Mouse (Mus musculus) embryo, embryonic 11 days (tissue): ENCODE results near the gene Atp5e.

ENCODE experiments used
- DNase-seq: peaks from one replicate; pipeline ENCODE4 v3.0.0-alpha.2; 2015

Gene Atp5e

DNA sequence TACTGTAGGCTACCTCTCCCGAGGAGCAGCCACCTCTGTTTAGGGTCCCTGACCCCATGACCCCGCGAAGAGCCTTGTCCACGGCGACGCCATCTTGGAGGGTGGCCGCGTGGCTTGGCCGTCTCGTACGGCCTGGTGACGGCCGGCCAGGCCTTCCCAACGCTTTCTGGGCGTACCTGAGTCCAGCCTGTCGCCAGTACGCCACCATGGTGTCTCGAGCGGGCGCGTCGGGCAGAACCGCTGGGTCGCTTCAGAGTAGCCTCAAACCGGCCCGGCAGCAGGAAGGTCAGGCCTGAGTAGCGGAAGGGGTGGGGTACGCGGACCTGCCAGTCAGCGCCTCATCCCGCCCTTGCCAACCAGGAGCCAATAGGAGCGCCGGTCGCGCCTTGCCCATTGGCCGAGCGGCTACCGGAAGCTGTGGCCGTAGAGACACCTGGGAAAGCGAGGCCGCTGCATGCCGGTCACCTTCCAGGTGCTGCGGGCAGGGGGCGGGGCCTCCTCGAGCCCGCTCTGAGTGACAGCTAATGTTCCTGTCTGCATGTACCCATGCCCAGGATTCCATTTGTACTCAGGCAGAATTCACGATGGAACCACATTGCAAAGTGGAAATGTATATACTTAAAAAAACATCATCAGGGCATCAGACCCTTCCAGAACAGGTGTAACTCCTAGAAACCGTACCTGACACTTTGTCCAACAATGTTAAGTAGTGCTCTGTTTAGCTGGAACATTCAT, at the start of gene Atp5e:
Atp5e (minus strand) TSS at position 317 of the 735 bp plus-strand sequence.
- DNase-seq: peak; percentile 95

DNA sequence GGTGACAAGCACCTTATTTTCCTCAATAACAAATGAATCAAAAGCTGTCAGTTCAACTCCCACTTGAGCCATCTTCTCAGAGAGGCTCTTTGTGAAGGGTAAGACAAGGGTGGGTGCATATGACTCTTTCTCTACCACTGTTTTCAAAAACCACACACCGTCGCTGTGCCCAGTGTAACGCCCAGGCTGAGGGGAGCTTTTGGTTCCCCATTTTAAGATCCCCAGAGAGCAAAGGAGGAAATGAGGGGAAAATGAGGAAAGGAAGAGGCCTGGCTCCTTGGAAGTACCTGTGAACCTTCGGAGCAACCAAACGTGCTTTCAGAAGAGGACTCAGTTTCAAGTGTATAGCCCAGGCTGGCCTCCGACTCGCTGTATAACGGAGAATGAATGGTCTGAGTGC, 45.9 kb upstream of the Atp5e start:
- DNase-seq: no peak

DNA sequence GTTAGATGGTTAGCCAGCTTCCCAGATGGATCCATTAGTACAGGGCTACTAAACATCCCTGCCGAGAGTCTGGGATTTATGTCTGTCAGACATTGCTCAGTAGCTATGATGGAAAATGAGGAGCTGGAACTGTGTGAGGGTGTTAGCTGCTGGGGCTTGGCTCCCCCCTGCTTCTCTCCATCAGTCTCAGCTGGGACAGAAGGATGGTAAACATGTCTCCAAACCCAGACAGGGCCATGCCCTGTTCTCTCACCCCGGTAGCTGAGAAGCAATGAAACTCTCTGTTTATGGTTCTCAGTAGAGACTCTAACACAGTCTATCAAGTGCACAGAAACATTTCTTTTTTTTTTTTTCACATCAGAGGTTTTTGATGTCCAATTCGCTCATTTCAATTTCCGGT, 44.1 kb upstream of the Atp5e start:
- DNase-seq: no peak

DNA sequence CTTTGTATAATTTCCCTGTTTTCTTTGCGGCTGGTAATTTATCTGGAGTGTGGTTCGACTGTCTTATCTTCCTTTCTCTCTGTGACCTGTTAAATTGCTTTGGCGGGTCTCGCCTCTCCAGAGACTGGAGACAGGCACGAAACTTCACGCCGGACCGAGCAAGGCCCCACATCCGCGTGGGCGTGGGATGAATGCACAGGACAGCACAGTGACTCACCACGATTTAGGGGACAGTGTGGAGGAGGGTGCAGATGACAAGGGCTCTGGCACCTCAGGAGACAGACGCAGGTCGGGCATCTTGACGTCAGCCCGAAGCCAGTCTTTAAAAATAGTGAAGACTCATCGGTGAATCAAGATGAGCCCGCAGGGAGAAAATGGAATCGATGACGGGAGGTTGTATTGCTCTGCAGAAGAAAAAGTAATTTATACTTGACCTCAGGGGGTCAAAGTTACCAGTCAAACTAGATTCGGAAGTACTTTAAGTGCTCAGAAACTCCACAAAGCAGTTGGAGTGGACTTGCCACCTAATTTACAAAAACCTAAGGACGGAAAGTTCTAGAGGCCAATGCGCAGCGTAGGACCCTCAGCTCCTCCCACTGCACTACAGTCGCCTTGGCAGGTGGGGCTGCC, 39.0 kb upstream of the Atp5e start:
- DNase-seq: peak; percentile 13

DNA sequence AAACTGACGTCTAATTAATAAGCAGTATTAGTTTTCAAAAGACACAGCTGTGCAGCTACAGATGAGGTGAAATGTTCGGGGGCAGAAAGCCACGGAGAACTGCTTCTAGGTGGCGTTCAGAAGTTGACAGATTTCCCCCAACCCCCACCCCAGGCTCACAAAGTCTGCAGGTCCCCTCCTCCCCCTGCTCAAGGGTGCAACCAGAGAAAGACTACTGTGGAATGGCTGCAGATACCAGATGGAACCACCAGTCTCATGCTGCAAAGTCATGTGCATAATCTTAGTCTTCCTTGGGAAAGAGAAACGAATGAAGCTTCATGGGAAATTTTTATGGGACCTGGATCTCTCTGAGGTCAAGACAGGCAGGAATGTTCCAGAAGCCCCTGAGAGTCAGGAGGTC, 38.4 kb upstream of the Atp5e start:
- peak; percentile 13 for DNase-seq

DNA sequence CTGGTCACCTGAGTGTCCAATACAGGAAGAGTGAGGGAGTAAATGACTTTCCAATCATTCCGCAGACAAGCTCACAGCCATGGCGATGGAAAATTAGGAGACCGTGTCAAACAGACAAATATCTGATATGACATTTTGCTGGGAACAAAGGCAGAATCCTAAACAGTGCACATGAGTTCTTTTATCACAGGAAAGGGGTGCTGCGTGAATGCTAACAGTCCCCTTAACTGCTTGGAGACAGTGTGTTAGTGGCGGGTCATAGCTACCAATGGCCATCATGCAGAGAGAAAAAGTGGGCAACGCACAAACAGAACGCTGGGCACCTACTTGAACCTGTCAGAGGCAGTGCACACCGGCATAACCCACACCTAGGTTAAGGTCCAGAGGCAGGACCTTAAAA, 37.6 kb upstream of the Atp5e start:
- DNase-seq: no peak

DNA sequence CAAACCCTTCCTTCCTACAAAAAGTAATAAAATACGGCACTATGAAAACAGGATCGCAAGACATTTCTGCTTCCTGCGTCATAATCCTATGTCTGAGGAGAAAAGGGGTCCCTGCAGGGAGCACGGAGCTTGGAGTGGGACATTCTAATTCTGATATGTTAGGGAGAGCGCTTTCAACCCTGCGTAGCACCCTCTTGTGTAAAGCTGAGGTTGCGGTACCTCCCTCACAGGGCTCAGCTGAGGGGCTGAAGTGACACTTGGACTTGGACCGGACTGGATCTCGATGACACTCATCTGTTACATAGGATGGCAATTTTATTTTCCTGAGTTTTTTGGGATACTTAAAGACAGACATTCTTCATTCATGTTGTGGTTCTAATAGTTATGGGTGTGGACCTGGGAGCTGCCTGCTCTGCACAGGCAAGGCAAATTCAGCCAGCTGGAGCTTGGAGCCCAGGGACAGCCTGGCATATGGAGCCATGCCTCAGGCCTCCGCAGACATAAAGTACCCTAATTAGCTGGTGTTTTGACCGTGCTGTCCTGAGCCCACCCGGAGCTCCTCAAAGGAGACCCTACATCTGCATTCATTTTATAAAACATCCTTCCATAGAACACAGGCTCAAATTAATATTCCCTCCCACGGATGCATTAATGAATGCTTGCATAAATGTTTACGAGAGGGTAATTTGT, 37.1 kb upstream of the Atp5e start:
- DNase-seq: peak; percentile 15

DNA sequence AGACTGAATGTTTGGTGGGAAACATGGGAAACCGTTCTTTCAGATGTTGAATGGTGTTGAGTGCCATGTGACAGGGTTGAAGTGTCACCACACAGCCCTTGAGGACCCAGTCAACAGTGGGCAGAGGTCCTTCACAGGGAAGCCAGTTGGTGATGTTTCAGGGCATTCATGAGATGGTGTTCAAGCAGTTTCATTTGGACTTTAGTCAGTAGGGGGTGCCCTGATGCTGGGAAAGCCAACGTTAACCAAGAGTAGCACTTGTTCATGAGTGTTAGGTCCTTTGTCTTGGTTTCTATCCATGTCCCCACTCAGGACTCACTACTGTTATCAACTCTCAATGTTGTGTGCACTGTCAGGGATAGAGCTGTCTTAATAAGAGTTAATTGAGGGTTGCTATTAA, 29.0 kb upstream of the Atp5e start:
- no peak for DNase-seq

DNA sequence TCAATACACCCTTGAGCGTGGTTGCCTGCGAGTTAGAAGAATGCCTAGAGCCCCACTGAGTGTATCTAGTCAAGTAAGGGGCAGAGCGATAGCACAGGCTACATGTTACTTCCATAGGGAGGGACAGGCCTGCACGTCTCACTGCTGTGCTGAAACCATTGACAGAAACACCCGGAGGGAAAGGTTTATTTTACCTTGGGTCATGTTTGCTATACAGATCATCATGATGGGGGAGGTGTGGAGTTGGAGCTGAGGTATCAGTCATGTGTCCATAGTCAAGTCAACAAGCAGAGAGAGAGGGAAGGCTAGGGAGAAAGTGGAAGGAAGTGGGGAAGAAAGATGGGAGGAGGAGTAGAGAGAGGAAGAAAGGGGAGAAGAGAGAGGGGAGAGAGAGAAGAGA, 23.1 kb upstream of the Atp5e start:
- DNase-seq: no peak

DNA sequence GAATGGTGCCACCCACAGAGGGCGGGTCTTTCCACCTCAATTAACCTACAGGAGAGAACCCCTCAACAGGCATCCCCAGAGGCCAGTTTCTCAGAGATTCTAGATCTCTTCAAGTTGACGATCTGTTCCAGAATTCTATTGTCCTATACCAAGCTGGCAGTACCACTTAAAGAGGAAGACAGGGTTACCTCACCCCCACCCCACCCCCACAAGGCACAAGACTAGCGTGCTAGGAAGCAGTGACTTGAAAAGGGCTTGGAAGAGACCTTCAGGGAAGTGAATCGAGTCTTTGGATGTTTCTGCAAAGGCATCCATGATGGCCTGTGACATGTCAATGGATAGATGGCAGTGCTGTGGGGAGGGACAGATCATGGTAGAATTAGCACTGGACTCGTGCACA, 14.8 kb upstream of the Atp5e start:
- no peak for DNase-seq

DNA sequence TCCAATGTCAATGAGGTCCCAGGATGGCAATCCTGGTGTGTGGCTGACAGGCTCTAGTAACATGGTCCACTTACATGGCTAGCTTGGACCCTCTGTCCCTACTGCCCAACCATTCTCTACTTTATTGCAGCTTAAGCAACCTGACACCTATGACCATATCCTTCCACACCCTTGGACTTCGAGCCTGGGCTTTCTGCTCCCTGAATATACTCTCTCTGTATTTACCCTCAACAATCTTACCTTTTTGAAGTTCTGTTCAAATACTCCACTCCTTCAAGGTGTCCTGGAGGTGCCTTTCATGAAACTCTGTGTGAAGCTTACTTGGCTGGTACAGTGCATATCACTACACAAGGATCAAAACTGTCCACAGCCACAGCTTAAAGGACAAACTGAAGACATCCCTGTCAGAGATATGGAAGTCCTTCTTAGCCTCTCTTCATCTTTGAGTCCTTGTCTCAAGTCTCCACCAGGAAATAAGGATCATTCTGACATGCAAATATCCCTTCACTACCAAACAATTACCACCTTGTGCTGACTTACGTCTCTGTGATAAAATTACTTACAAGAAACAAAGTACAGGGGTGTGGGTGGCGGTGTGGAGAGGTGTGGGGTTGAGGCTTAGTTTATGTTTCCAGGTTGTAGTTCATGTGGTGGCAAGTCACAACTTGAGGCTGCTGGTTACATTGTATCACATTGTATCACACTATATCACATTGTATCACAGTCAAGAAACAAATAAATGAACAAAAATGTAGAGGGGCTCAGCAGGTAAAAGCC, 13.8 kb upstream of the Atp5e start:
- DNase-seq: no peak

DNA sequence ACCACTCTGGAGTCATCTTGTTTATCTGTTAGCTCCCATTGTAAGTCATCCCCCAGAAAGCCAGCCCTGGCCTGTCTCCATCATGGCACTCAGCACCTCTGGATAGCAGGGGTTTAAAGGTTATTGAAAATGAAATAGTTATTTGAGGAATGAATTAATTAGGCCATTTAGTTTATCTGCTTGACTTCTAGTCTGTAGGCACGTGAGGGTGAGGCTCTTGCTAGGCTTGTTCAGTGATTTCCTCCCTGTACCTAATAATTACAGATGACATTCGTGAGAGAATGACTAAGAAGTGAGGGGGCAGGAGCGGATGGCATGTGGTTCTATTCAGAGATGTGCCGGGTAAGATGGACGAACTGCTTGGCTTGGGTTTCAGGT, 9.6 kb upstream of the Atp5e start:
- no peak for DNase-seq

DNA sequence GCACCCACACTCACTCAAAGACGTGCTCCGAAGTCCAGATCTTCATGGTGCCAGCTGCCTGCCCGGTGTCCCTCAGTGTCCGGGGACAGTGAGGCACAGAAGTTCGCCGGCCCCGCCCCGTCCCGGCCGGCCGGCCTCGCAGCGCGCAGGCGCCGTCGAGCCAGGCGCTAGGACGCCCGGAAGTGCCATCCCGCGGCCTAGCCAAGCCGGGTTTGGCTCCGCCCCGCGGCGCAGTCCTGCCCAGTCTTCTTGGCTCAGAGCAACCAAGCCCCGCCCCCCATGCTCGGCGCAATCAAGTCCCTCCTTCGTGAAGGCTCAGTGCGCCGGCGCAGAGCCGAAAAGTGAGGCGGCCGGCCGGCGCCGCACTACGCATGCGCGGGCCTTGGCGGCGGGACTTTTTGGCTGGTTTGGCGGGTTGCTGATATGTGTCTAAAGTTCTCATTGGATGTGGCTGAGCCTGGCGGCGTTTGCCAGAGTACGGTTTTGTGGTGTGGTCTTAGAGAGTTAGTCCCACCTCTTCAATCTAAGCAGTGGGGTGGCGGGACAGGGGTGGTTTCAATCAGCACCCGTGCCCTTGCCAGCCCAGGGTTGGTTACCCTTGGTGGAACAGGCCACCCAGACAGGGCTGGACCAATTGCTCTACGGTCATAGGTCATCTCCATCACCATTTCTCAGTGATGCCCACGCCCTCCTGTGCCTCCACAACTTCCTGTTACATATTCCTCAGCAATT, 9.1 kb upstream of the Atp5e start, which contains the start of gene Prelid3b:
Prelid3b (minus strand) TSS at position 264 of the 732 bp plus-strand sequence.
- peak; percentile 100 for DNase-seq

DNA sequence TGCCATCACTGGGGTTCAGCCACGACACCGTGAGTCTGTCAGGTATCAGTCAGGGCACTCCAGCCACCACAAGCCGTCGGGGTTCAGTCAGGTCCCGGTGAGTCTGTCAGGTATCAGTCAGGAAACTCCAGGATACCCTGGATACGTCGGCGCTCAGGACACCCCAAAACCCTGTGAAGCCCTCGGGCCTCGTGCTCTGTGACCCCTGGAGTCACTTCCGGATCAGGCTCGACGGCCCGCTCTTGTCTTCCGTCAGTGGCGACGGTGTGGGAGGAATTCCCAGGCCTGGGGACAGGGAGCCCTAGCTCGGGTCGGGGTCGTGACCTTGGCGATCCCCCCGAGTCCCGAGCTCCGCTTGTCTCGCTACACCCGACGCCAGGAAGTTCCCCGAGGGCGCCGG, 8.5 kb upstream of the Atp5e start:
- DNase-seq: no peak

DNA sequence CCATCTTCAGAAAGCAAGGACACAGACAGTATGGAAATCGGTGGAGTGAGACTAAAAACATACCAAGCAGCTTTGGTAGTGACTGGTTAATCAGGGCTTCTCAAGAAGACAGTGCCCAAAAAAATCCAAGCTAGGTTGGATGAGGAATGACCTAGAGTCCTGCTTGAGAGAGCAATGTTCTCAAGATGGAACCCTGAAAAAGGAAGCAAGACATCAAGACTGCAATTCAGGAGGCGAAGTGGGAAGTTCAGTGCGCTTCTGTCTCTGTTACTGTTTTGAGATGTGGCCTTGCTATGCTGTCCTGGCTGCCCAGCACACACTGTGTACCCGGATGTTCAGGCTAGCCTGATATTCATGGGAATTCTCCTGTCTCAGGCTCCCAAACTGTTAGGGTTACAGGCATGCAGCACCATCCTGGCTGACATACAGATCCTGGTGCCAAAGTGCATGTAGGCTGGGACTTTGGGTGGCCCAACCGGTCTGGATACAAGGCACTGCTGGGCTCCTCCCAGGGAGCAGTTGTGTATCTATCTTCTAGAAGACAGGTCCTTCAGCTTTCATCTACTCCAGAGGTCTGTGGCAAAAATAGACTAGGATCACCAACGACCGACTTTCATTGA, 7.0 kb upstream of the Atp5e start:
- no peak for DNase-seq

DNA sequence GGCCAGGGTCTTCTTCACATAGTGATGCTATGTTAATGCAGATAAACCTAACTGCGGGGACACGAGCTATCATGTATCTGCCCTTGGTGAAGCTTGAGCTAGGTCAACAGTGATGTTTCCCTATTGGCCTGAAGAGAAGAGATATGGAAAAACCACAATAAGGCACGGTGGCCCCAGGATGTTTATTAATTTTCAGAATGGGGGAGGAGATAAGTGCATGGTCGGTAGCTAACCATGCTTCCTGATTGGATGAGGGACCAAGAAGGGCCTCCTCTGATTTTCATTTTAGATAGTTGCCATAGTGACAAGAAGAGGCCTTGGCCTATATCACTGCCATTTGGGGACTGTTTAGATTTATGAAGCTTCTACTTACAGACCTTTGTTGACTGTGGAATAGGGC, 6.4 kb upstream of the Atp5e start:
- DNase-seq: no peak

DNA sequence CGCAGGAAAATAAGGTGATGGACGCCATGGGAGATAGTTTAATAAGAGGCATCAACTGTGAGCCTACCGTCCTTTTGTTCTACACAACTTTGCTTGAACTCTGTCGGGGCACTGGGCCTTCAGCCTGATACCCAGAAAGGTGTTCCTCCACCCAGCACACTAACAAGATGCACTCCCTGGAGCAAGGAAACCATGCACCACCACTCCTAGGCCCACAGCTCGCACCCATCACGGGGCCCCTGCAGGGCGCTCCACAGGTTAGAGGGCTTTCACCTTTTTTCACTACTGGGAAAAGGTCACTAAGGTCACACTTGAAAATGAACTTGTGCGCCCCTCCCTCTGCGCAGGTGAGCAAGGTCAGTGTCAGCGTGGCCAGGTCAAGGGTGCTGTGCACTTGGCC, 535 bp downstream of the Atp5e start:
- no peak for DNase-seq

DNA sequence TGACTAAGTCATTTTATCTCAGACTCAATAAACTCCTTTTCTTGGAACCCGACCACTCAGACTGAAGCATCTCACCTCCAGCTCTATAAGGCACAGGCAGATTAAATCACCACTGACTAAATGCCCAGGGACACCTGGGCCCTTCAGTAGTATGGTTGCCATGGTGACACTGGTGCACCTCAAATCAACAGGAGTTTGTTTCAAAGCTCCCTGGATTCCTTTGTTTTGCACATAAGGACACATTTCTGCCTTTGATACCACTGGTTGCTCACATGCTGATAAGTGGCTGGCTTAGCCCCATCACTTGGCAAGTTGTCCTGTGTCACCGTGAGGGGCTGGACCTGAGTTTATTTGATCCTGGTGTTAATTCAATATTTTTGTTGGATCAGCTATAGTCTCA, 4.5 kb downstream of the Atp5e start:
- DNase-seq: no peak

DNA sequence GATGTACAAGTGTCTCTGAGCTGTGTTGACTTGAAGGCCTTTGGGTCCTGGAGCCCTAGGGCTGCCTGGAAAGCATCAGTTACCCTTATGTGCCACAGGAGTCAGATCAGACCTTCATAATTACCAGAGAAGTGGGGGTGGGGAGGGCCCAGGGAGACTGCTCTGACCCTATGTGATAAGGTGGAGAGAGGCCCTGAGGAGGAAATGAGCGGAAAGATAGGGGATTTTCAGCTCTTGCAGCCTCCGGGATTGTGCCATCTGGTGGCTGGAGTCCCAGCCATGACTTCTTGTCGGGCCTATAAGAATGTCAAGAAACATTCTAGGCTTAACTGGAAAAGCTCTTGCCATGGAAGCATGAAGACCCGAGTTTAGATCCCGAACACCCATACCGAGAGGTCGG, 10.2 kb downstream of the Atp5e start:
- DNase-seq: peak; percentile 30

DNA sequence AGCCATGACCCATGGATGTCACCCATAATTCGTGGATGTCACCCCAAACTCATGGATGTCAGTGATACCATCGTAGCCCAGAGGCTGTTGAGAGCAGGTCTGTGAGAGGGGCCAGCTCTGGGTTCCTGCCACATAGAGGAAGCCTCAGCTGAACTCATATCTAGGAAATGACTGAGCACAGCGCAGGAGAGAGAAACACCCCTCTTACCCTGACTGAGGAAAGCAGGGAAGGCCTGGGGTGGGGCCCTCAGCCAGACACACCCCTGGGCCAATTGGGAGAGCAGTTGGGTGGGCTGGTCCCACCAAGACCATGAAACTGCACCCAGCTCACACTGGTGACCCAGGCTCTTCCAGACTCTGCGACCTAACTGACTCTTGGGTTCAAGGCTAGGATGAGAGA, 13.6 kb downstream of the Atp5e start, which contains the start of gene Tubb1:
Tubb1 (plus strand) TSS at position 343 of the 400 bp plus-strand sequence.
- no peak for DNase-seq

DNA sequence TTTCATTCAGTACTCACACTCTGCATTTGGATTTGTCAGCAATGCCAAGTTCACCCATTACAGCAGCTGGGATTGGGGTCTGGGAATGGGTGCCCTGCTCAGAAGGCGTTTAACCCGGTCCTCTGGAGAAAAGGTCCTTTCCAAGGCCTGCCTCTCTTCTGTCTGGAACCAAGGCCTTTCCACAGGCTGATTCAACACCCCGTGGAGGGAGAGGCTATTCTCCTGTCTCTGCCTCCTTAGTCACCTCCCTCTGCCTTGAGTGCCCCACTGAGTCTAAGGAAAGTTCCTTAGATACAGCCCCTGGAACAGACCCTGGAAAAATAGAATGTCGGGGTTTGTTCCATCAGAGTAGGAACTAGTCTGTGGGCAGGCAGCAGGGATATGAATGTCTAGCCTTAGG, 15.5 kb downstream of the Atp5e start:
- DNase-seq: no peak

DNA sequence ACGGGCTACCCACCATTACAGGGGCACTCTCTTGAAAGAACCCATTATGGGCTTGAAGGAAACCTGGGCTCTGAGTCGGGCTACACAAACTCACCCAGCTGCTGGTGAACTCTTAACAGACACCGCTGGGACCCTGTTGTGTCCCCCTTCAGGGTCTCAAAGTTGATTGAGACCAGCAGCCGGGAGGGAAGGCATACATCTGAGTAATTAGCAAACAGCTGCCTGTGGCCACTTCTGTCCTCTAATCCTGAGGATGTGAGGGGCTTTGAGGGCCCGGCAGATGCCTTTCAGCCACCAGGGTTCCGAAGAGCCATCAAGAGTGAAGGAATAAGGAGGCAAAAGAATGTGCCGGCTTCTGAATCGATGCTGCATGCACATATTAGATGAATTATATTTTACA, 17.0 kb downstream of the Atp5e start:
- DNase-seq: no peak
